Mouse (Mus musculus) gonadal fat pad, adult 2 months (tissue): ENCODE results near the gene Gm17304. TPM values are rescaled to one million over a fixed set of nuclear protein-coding genes. Genes with fewer than 3 reads are reported as not detected.

ENCODE experiments used
- DNase-seq: peaks from one replicate; pipeline ENCODE4 v3.0.0-alpha.2; 2012; ENCODE audit warnings: low read depth
- polyA plus RNA-seq: library from polyadenylated mRNA; depleted of rRNA; stranded (reverse); fragments of >200 nt; gene quantifications from 2 replicates; pipeline ENCODE4 v1.2.3, GENCODE M21; 2012; rRNA removed

Gene Gm17304
- polyA plus RNA-seq = not detected in 2 replicates

- DNase-seq = no peak
Observed at GRCm38 (mm10) chr5:106608798-106609197, at the start of gene Gm17304. Gene Gm17304, plus strand, starts transcription at chr5:106609098.

- DNase-seq = no peak
Observed at GRCm38 (mm10) chr5:106560631-106561498, 48.0 kb upstream of the Gm17304 start.

- no peak for DNase-seq
Observed at GRCm38 (mm10) chr5:106561499-106561822, 47.4 kb upstream of the Gm17304 start.

DNA sequence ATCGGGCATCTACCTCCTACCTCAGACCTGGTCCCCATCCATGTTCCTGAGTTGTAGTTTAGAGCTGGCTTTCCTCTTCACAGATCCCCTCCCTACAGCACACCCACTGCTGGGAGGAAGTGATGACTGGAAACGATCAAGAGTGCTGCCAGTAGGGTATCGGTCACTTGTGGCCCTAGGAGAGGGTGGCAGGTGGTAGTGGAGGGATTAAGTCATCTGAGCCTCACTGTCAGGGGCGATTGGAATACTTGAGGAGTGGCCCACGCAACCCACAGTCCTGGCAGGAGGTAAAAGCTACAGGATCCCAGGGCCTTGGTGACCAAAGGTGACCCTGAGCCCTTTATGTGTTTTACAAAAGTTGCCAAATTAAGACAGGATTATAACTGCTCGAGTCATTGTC is 42.9 kb upstream of the Gm17304 start:
- no peak for DNase-seq

GRCm38 (mm10) chr5:106573742-106574559 is 34.9 kb upstream of the Gm17304 start:
- no peak for DNase-seq

DNA sequence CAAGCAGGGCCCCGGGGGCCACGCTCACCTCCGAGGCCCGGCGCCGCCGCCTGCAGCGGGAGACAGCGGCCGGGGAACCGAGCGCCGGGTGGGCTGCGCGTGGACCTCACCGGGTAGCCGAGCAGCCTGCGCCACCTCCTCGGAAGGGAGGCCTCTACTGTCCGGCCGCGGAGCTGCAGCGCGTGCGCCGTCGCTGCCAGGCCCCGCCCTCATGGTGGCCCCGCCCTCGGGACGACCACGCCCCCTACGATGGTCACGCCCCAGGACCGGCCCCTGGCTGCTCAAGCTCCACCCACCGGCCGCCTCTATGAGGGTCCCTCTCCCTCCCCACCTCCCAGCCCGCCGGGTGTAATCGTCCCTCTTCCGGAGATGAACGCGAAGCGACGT is 34.3 kb upstream of the Gm17304 start:
- DNase-seq = no peak

DNA sequence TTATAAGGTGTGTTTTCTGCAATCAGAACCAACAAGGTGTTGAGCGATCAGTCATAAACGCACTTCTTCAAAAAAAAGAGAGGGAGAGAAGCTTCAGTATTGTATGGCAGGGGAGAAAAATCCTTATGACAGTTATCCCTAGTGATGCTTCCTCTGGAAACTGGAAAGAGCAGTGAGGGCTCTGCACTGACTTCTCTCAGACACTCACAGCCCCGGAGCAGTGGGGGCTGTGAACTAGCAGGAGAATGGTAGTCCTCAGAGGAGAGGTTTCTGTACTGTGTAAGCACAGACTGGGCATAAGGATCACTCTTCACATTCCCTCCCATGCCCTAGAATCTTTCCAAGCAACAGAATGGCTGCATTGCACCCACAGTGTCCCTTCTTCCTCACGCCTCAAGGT is 33.8 kb upstream of the Gm17304 start:
- no peak for DNase-seq

DNA sequence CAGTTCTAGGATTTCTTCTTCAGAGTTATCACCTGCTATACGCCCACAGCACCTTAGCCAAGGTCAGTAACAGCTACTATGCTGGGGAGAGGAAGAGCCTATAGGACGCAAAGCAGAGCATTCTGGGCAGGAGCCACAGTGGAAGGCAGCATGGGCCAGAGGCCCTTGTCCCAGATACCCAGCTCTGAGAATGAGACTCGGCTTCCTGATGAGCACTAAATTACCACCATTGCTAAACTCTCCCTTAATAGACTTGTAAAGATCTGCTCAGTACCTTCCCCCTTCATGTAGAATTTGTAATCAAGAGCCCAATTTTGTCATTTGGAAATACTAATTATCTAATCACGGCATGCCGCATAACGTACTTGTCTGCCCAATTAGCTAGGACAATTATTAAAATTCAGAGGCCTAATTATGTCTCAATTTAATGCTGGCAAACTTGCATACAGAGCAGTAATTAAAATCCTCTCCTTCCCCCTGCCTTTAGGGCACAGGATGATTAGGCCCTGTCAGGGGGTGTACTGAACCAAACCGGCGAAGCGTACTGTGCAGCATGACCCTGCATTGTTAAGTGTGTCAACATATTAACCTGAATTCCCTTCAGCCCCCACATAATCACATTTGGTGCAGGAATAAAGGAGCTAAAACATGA is 31.5 kb upstream of the Gm17304 start:
- no peak for DNase-seq

DNA sequence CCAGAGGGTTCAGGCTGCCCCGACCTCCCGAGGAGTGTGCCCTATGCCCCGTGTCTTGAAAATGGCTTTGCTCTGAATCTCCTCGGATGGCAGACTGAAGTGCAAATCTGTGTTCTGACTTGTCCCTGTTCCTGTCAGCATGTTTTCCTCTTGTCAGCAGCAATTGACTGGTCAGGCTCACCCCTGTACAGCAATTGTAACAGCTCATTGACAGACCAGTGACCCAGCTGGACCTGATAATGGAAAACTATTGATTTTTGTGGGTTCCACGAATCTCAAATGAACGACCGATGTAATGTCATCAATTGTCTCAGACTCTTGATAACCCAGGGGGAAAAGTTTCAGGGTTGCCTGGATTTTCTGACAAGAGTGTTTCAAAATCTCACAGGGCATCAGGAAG is 28.0 kb upstream of the Gm17304 start:
- DNase-seq = no peak

GRCm38 (mm10) chr5:106589006-106589405 is 19.9 kb upstream of the Gm17304 start:
- no peak for DNase-seq

- DNase-seq = no peak
Observed at GRCm38 (mm10) chr5:106589670-106590069, 19.2 kb upstream of the Gm17304 start.

DNA sequence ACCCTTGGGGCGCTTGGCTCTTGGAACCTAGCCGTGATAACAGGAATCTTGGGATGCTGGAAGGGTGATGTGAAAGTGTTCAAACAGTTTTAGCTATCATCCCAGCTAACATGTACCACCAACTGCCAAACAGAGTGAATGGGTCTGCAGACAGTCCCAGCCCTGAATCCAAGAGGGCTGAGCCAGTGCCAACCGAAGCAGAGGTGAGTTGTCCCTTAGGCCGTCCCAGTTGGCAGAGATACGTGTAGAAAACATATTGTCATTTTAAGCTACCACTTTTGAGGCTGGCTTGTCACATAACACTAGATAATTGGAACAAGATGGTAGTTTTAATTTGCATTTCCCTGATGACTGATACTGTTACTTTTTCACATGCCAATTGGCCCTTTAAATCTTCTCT is 18.2 kb upstream of the Gm17304 start:
- no peak for DNase-seq

DNA sequence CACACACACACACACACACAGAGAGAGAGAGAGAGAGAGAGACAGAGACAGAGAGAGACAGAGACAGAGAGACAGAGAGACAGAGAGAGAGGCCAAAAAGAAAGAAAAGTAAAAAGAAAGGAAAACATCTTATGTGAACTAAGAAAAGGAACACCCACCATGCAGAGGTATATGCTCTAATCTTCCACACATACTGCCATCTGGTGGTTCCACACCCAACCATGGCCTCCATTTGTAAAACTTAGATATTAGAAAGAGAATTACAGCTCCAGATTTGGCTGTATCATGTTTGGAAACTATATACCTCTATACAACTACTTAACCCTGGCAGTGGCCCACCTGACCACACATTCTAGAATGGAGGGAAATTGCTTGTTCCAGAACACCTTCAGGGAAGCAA is 14.5 kb upstream of the Gm17304 start:
- DNase-seq = no peak

DNA sequence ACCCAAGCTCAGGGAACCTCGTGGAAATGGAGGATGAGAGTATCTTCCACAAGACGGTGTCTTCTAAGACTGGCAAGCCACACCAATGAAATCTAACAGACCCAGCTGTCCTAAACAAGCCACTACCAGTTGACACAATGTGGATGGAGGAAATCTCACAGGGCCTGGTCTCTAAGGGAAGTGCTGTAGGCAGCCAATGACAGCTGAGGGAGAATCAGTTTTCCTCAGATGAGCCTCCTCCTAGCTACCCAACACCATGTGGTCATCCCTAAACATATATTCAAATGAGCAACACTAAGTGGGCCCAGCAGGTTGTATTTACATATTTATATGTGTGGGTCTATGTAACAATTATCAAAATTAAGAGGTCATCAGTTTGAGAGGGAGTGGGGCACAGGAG is 11.4 kb upstream of the Gm17304 start:
- DNase-seq = no peak

DNA sequence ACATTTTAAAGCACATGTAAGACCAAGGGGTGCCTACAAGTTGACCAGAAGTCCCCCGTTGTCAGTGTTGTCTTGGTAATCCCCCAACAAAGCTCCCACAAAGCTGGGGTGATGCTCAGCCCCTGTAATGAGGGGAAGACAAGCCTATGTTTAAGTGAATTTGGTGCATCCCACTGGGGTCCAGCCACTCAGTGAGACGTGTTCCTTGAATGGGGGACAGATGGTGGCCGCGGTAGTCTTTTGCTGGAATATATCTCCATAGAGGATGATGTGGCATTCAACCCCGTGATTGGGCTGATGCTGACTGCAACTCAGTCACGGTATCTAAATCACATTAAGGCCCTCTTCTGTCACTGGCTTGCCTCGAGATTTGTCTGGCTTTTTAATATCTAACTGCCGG is 9.4 kb upstream of the Gm17304 start:
- no peak for DNase-seq

- no peak for DNase-seq
Observed at GRCm38 (mm10) chr5:106604381-106604780, 4.5 kb upstream of the Gm17304 start.

GRCm38 (mm10) chr5:106605096-106605495 is 3.8 kb upstream of the Gm17304 start:
- no peak for DNase-seq

GRCm38 (mm10) chr5:106607081-106607480 is 1.8 kb upstream of the Gm17304 start:
- no peak for DNase-seq

GRCm38 (mm10) chr5:106612151-106612550 is 3.3 kb downstream of the Gm17304 start:
- DNase-seq = no peak

- DNase-seq = no peak
Observed at GRCm38 (mm10) chr5:106614570-106614969, 5.7 kb downstream of the Gm17304 start.

DNA sequence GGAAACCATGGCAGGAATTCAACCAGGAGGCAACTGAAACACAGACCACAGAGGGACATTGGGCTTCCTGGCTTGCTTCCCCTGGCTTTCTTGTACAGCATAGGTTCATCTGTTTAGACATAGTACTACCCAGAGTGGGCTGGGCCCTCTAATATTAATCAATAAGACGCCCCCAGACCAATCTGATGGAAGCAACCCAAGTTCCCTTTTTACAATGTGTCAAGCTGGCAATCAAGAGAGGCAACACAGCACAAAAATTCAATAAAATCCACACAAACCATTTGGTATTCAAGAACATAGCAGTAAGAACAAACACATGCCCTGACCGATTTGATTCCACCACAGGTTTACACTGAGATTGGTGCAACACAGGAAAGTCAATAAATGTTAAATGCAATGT is 6.1 kb downstream of the Gm17304 start:
- DNase-seq = no peak

DNA sequence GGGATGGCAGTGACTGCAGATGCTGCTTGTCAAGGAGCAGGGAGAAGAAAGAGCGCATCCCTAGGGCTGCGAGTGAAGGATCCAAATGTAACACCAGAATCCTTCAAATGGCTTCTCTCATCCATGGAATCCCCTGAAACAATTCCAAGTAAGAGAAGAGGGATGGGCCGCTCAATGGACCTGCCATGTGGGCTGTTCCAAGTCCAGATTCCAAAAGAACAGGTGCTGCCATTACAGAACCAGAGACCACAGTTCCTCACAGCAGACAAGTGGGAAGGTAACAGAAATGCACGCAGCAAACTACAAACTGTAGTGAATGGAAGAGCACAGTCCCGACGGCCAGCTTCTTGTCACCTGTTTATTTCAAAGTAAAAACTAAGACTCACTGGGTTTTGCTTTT is 11.5 kb downstream of the Gm17304 start:
- DNase-seq = no peak

- DNase-seq = no peak
Observed at GRCm38 (mm10) chr5:106622193-106622592, 13.3 kb downstream of the Gm17304 start.
